Mouse (Mus musculus) liver, embryonic 14.5 days (tissue): Measurements from ENCODE around the gene Pxmp4.

Experiments used
- CTCF ChIP-seq: IDR thresholded peaks from 2 replicates; pipeline ENCODE4 v1.5.1; 2016; ENCODE audit warnings: antibody characterized with exemption, low read depth, control low read depth
- EP300 ChIP-seq: IDR thresholded peaks from 2 replicates; pipeline ENCODE4 v1.6.1; 2016; ENCODE audit warnings: antibody characterized with exemption, low read depth

- TF ChIP-seq EP300 (no peak), CTCF (no peak)
These were observed 54.8 kb downstream of the Pxmp4 start for GRCm38 (mm10) chr2:154548688-154549087.
